Mouse (Mus musculus): ENCODE results near the gene Adad1. TPM values are rescaled to one million over a fixed set of nuclear protein-coding genes. Genes with fewer than 3 reads are reported as not detected.

Gene Adad1
- polyA plus RNA-seq (2014; fragmentation: Illumina TruSeq; extraction: RNeasy Lipid Tissue Mini Kit (QIAGEN cat#74804); ENCODE audit: low read depth, low replicate concordance), result not detected

DNA sequence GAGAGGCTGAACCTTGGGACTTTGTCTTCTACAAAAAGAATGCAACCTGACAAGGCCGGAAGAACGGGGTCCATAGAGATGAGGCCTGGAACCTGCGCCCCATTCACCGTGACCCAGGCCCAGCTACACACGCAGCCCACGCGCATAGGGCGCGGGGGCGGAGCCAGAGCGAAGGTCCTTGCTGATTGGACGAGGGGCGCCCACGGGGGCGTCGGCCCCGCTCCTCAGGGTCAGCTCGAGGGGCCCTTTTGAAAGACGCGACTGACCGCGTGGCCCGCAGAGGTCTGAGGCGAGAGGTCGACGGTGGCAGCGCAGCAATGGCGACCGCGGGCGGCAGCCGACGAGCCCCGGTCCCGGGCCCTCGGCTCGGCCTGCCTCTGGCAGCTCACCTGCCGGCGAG, at the start of gene Adad1:
Adad1 (plus strand) TSS at position 122 of the 400 bp plus-strand sequence.

DNA sequence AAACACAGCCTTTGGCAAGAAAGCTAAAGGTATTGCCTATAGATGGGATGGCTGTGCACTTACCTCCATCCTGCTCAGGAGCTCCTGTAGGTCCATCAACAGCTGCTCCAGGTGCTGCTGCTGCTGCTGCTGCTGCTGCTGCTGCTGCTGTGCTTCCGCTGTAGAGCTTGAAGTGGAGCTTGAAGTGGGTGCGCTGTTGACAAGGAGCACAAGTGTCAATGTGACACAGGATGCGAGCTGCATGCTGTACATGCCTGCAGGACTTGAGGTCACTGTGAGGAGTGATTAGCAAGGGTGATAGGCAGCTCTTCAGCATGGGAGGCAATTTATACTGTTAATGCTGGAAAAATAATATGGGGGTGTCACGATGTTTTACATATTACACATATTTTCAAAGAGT, 62.3 kb downstream of the Adad1 start, which contains the start of gene Il2:
Il2 (minus strand) TSS at position 305 of the 400 bp plus-strand sequence.

Other genes starting within 250 kb of the Adad1 start
- gene 4932438A13Rik, start 200.4 kb upstream of the Adad1 start, polyA plus RNA-seq (2014; fragmentation: Illumina TruSeq; extraction: RNeasy Lipid Tissue Mini Kit (QIAGEN cat#74804); ENCODE audit: low read depth, low replicate concordance), result 83.0 TPM
- gene Il2, start 62.4 kb downstream of the Adad1 start, polyA plus RNA-seq (2014; fragmentation: Illumina TruSeq; extraction: RNeasy Lipid Tissue Mini Kit (QIAGEN cat#74804); ENCODE audit: low read depth, low replicate concordance), result not detected
- not detected for gene Il21, start 169.1 kb downstream of the Adad1 start, polyA plus RNA-seq (2014; fragmentation: Illumina TruSeq; extraction: RNeasy Lipid Tissue Mini Kit (QIAGEN cat#74804); ENCODE audit: low read depth, low replicate concordance)
- 12.5 TPM for gene Bbs12, start 249.0 kb downstream of the Adad1 start, polyA plus RNA-seq (2014; fragmentation: Illumina TruSeq; extraction: RNeasy Lipid Tissue Mini Kit (QIAGEN cat#74804); ENCODE audit: low read depth, low replicate concordance)
- 59.0 TPM for gene Cetn4, start 249.2 kb downstream of the Adad1 start, polyA plus RNA-seq (2014; fragmentation: Illumina TruSeq; extraction: RNeasy Lipid Tissue Mini Kit (QIAGEN cat#74804); ENCODE audit: low read depth, low replicate concordance)

All from adrenal gland, adult 10 weeks (tissue).